ENCODE assay signal across 11 mouse cellular contexts in the genomic region with DNA sequence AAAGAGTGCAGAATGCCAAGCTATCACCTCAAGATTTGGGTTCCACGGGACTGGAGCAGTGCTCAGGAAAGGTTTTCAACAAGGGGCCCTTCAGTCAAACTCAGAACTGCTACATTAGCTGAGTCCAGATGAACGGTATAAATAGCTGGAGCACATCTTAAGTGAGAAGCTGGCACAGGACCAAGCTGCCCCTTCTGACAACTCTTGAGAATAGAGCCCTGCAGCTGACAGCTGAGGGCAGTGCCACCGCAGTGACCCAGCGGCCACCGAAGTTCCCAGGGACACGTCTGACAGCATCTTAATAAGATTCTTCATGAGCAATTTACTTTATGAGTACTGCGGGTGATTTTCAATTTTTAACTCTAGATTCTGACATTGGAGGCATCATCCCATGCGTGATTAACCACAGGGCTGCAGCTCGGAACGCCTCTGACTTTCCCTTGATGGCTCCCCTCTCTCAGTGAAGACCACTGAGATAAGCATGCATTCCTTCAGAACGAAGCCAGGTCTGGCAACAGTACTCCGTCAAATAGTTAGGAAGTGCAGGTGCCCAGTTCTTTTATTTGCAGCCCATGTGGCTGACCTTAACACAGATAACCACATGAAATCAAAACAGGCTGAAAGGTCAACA. TPM values are rescaled to one million over a fixed set of nuclear protein-coding genes. Genes with fewer than 3 reads are reported as not detected.
DNase-seq lines count a peak whose midpoint lies in the region; ATAC-seq and TF ChIP-seq lines count a peak whose summit lies in the region.
"Had no signal": no experiment of that assay in that cellular context is flagged by ENCODE, and none has a peak within 500 bp of the region (broad histone marks: within the 10 kb centered on the region; RNA-seq: fewer than 3 reads in every experiment).

No protein-coding gene starts in this region.

- no peak for ATAC-seq in intestine, postnatal 0 days

- WGBS in heart, embryonic 10.5 days = 33% methylated on average over 12 of the region's 12 CpGs
- WGBS in intestine, postnatal 0 days = 66% methylated on average over 12 of the region's 12 CpGs

- no peaks in the 10 kb centered on the region for H3K27me3 ChIP-seq in heart, embryonic 10.5 days (ENCODE audit: insufficient read depth, poor library complexity, severe bottlenecking)
- no peaks in the 10 kb centered on the region for H3K27me3 ChIP-seq in intestine, postnatal 0 days (replicated peaks; ENCODE audit: control insufficient read depth, insufficient read depth, low read length)
- H3K27me3 ChIP-seq: embryonic facial prominence, embryonic 13.5 days; liver, embryonic 13.5 days; neural tube, embryonic 12.5 days had no signal

- DNase-seq in heart, adult 11 months = peak; percentile 96
- DNase-seq in heart, postnatal 25 days (ENCODE audit: low spot score) = no peak
- peak; percentile 36 for DNase-seq in retina, postnatal 1 day
- DNase-seq in retina, embryonic 14.5 days (ENCODE audit: low spot score) = no peak
- DNase-seq in heart, embryonic 10.5 days (ENCODE audit: low spot score) = no peak
- peak; percentile 53 for DNase-seq in lung, postnatal 14 days
- DNase-seq in layer of hippocampus, postnatal 25 days (ENCODE audit: extremely low spot score in 1 of 2, low spot score in 1 of 2) = no peak
- DNase-seq: liver, embryonic 13.5 days had no signal

- no peak overlapping the region for H3K4me2 ChIP-seq in intestine, postnatal 0 days (replicated peaks; ENCODE audit: low read depth)
- H3K4me2 ChIP-seq: embryonic facial prominence, embryonic 13.5 days; liver, embryonic 13.5 days; neural tube, embryonic 12.5 days had no signal

- H3K27ac ChIP-seq in heart, embryonic 10.5 days = no peak overlapping the region
- H3K27ac ChIP-seq in intestine, postnatal 0 days (ENCODE audit: low read depth, low read length) = no peak overlapping the region
- H3K27ac ChIP-seq: embryonic facial prominence, embryonic 13.5 days; liver, embryonic 13.5 days; neural tube, embryonic 12.5 days had no signal

- H3K4me1 ChIP-seq in heart, embryonic 10.5 days = peaks cover 40% of the 10 kb centered on the region
- no peaks in the 10 kb centered on the region for H3K4me1 ChIP-seq in intestine, postnatal 0 days (replicated peaks; ENCODE audit: control insufficient read depth, insufficient read depth, low read length)

- no peak overlapping the region for H3K9ac ChIP-seq in intestine, postnatal 0 days (ENCODE audit: low read depth, low read length)
- H3K9ac ChIP-seq: embryonic facial prominence, embryonic 13.5 days; liver, embryonic 13.5 days; neural tube, embryonic 12.5 days had no signal

- intact Hi-C loops in heart, postnatal 25 days (cut with DNase I) = no loop called here

- H3K4me3 ChIP-seq in heart, embryonic 10.5 days = peak overlapping the region; percentile 16; the same call in 1 of the 2 replicates
- no peak overlapping the region for H3K4me3 ChIP-seq in intestine, postnatal 0 days (ENCODE audit: low read depth, low read length)
- H3K4me3 ChIP-seq: embryonic facial prominence, embryonic 13.5 days; liver, embryonic 13.5 days; neural tube, embryonic 12.5 days had no signal

- no peak for TF ChIP-seq CTCF in intestine, postnatal 0 days (IDR thresholded peaks at IDR 0.05; ENCODE audit: low read depth)

- H3K9me3 ChIP-seq in heart, embryonic 10.5 days = no peaks in the 10 kb centered on the region
- H3K9me3 ChIP-seq in intestine, postnatal 0 days (ENCODE audit: control insufficient read depth) = no peaks in the 10 kb centered on the region
- H3K9me3 ChIP-seq: embryonic facial prominence, embryonic 13.5 days; liver, embryonic 13.5 days; neural tube, embryonic 12.5 days had no signal

- no peaks in the 10 kb centered on the region for H3K36me3 ChIP-seq in heart, embryonic 10.5 days
- no peaks in the 10 kb centered on the region for H3K36me3 ChIP-seq in intestine, postnatal 0 days (ENCODE audit: control insufficient read depth, insufficient read depth)
- H3K36me3 ChIP-seq: embryonic facial prominence, embryonic 13.5 days; liver, embryonic 13.5 days; neural tube, embryonic 12.5 days had no signal

RNA-seq across cellular contexts. Expression of gene Pank1, which starts 23.1 kb away (rescaled TPM):
- total RNA-seq in heart, postnatal 25 days (2021) = 10 to 100 TPM; 40.0 to 47.8 TPM
- polyA plus RNA-seq in heart, embryonic 10.5 days (2016; fragmentation: Nextera tagmentation; extraction: Ambion mirVana) = 7.7 and 8.8 TPM in 2 replicates
- 10 to 100 TPM; 19.5 to 20.5 TPM for total RNA-seq in layer of hippocampus, postnatal 25 days (2021)
- 3.7 and 4.4 TPM in 2 replicates for polyA plus RNA-seq in intestine, postnatal 0 days (2015; fragmentation: Nextera tagmentation; extraction: Ambion mirVana)

Comparison
In these comparisons a context has a peak if more than half of its experiments do, and no peak if none do; other contexts are left out.
1. DNase-seq: peak in heart, adult 11 months (single experiment), retina, postnatal 1 day (single experiment) and lung, postnatal 14 days (single experiment); none in heart, postnatal 25 days (single experiment), retina, embryonic 14.5 days (single experiment), heart, embryonic 10.5 days (single experiment) and layer of hippocampus, postnatal 25 days (0 of 2).